Mouse (Mus musculus) testis, adult 2 months (tissue): ENCODE results near the gene Col8a1.

ENCODE experiments used
- CTCF ChIP-seq: fragments of 200-500 bp; IDR thresholded peaks from 2 replicates; pipeline ENCODE4 v1.5.1; 2012; ENCODE audit warnings: low read depth, mild to moderate bottlenecking, inconsistent platforms, low read length, moderate library complexity; ENCODE audit not compliant: control insufficient read depth, insufficient read depth, insufficient replicate concordance
- POLR2A ChIP-seq: fragments of 200-500 bp; IDR thresholded peaks from 2 replicates; pipeline ENCODE4 v1.6.1; 2012; ENCODE audit warnings: low read depth, mild to moderate bottlenecking, inconsistent platforms, low read length, moderate library complexity; ENCODE audit not compliant: control insufficient read depth

DNA sequence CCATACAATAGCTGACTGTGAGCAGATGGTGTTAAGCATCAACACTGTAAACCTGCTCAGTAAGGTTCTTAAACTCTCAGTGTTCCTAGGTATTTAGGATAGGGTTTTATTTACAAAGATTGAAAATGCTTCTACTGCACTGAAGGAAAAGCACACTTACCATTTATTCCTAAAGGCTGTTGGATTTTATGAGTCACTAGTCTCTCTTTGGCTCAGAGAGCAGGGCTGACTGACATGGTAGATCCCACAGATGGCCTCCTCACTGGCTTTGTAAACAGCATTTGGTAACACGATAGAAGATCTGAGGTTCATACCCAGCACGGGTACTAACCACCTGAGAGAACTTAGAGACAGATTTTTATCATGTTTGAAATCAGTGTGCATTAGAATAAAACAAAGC lies 5.3 kb upstream of the Col8a1 start:
- TF ChIP-seq CTCF (no peak), POLR2A (no peak)
